Mouse (Mus musculus): ENCODE measurements at regions not wholly inside any gene's neighbourhood (a gene's known extent, or its start where the extent isn't known, plus 50 kb on each side); places are given as distances from the start of the nearest gene placed in this dataset.

GRCm38 (mm10) chr1:41131410-41131809, 326.0 kb downstream of the Tmem182 start:
- ATAC-seq (ENCODE audit: low FRiP score), result no peak
- no peaks in the 10 kb centered on the region for H3K27me3 ChIP-seq
- no peaks in the 10 kb centered on the region for H3K9me3 ChIP-seq (replicated peaks)
- 0 out of 2 replicates have a peak overlapping the region, but pooled peaks have one; percentile 13 for H3K4me2 ChIP-seq (replicated peaks)
- peaks cover 13% of the 10 kb centered on the region for H3K4me1 ChIP-seq
- no peak overlapping the region for H3K9ac ChIP-seq
- H3K36me3 ChIP-seq, result no peaks in the 10 kb centered on the region
- H3K27ac ChIP-seq, result no peak overlapping the region
- WGBS, result 5% methylated on average over 9 of the region's 9 CpGs
- H3K4me3 ChIP-seq, result no peak overlapping the region

DNA sequence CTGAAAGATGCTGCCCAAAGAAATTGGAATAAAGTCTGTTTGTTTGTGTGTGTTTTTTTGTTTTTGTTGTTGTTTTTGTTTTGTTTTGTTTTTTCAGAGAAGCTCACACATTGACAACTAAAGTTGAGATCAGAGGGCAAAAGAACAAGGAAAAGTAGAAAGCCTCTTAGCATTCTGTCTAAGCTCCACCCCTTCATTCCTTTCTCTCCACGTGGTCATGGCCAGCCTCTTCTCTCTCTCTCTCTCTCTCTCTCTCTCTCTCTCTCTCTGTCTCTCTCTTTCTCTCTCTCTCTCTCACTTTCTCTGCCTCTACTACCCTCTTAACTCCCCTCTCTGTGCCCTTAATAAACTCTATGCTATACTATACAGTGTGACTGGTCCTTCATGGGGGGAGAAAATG, 327.7 kb downstream of the Tmem182 start:
- Histone ChIP-seq H3K27ac (no peak overlapping the region), H3K9me3 (replicated peaks) (no peaks in the 10 kb centered on the region), H3K27me3 (no peaks in the 10 kb centered on the region), H3K4me3 (no peak overlapping the region), H3K36me3 (no peaks in the 10 kb centered on the region), H3K4me2 (replicated peaks) (no peak overlapping the region), H3K4me1 (peaks cover 13% of the 10 kb centered on the region), H3K9ac (no peak overlapping the region)
- 18% methylated on average over 1 of the region's 1 CpGs for WGBS
- no peak for ATAC-seq (ENCODE audit: low FRiP score)

- WGBS, result 72% methylated on average over 8 of the region's 8 CpGs
- H3K36me3 ChIP-seq, result no peaks in the 10 kb centered on the region
These were observed 328.5 kb downstream of the Tmem182 start for GRCm38 (mm10) chr1:41133946-41134345.

GRCm38 (mm10) chr1:41139725-41140124, 334.3 kb downstream of the Tmem182 start:
- Histone ChIP-seq H3K36me3 (no peaks in the 10 kb centered on the region), H3K4me1 (peaks cover 6% of the 10 kb centered on the region; the same call in 1 of the 2 replicates), H3K27ac (no peak overlapping the region), H3K9me3 (replicated peaks) (no peaks in the 10 kb centered on the region), H3K9ac (no peak overlapping the region), H3K4me2 (replicated peaks) (no peak overlapping the region), H3K4me3 (no peak overlapping the region), H3K27me3 (no peaks in the 10 kb centered on the region)
- no peak for ATAC-seq (ENCODE audit: low FRiP score)
- 81% methylated on average over 2 of the region's 2 CpGs for WGBS

More at GRCm38 (mm10) chr1:41133946-41134345, 328.5 kb downstream of the Tmem182 start:
- ATAC-seq (ENCODE audit: low FRiP score), result no peak
- H3K27ac ChIP-seq, result no peak overlapping the region
- H3K4me3 ChIP-seq, result no peak overlapping the region
- no peak overlapping the region for H3K9ac ChIP-seq
- H3K4me1 ChIP-seq, result peaks cover 5% of the 10 kb centered on the region
- H3K4me2 ChIP-seq (replicated peaks), result no peak overlapping the region
- no peaks in the 10 kb centered on the region for H3K9me3 ChIP-seq (replicated peaks)
- no peaks in the 10 kb centered on the region for H3K27me3 ChIP-seq

DNA sequence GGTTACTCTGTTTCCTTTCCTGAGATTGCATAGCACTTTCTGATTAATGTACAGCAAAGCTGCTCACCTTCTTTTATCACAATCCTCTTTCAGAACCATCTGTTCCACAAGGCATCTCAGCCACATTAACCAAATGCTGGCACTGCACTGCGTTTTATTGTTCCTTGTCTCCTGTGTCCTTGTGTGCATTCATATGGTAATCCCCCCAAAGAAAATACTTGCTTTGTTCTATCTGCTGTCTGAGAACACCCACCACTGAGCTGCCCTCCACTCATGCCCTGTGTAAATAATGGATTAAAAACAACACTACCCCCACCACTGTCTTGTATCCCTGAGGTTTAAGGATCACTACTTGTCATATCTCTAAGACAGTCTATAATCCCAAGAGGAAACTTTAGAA, 335.1 kb downstream of the Tmem182 start:
- H3K27ac ChIP-seq, result 0 out of 2 replicates have a peak overlapping the region, but pooled peaks have one; percentile 48

DNA sequence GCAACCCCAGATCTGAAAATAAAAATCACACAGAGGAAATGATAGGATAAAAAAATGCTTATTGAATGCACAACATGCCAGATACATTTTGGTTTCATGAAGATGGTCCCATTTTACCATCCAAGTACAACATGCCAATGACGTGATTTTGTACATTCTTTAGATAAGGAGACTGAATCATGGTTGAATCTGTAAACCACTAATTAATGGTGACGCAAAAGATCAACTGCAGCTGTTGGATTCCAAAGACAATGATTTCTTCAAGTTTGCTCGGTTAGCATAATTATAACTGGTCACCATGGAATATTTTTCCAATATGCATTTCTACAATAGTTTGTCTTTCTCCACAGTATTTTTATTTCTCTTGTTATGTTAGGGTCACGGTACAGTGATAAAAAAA, 336.6 kb downstream of the Tmem182 start:
- no peak for ATAC-seq (ENCODE audit: low FRiP score)
- H3K4me3 ChIP-seq, result no peak overlapping the region
- H3K36me3 ChIP-seq, result no peaks in the 10 kb centered on the region
- H3K4me1 ChIP-seq, result peaks cover 6% of the 10 kb centered on the region; the same call in 1 of the 2 replicates
- H3K9me3 ChIP-seq (replicated peaks), result no peaks in the 10 kb centered on the region
- H3K9ac ChIP-seq, result no peak overlapping the region
- no peaks in the 10 kb centered on the region for H3K27me3 ChIP-seq
- no peak overlapping the region for H3K4me2 ChIP-seq (replicated peaks)
- WGBS, result 89% methylated on average over 4 of the region's 4 CpGs
- H3K27ac ChIP-seq, result no peak overlapping the region

More for the DNA sequence above, 335.1 kb downstream of the Tmem182 start:
- Histone ChIP-seq H3K36me3 (no peaks in the 10 kb centered on the region), H3K4me2 (replicated peaks) (no peak overlapping the region), H3K27me3 (no peaks in the 10 kb centered on the region), H3K4me3 (no peak overlapping the region), H3K9ac (no peak overlapping the region), H3K4me1 (peaks cover 6% of the 10 kb centered on the region; the same call in 1 of the 2 replicates), H3K9me3 (replicated peaks) (no peaks in the 10 kb centered on the region)
- ATAC-seq (ENCODE audit: low FRiP score), result peak; percentile 92
- 14% methylated on average over 1 of the region's 1 CpGs for WGBS

GRCm38 (mm10) chr1:41152516-41152915, 347.1 kb downstream of the Tmem182 start:
- Histone ChIP-seq H3K4me1 (peaks cover 24% of the 10 kb centered on the region), H3K27ac (no peak overlapping the region), H3K9ac (no peak overlapping the region), H3K36me3 (no peaks in the 10 kb centered on the region), H3K4me2 (replicated peaks) (no peak overlapping the region), H3K9me3 (replicated peaks) (no peaks in the 10 kb centered on the region), H3K27me3 (no peaks in the 10 kb centered on the region), H3K4me3 (no peak overlapping the region)
- 49% methylated on average over 1 of the region's 1 CpGs for WGBS
- no peak for ATAC-seq (ENCODE audit: low FRiP score)

DNA sequence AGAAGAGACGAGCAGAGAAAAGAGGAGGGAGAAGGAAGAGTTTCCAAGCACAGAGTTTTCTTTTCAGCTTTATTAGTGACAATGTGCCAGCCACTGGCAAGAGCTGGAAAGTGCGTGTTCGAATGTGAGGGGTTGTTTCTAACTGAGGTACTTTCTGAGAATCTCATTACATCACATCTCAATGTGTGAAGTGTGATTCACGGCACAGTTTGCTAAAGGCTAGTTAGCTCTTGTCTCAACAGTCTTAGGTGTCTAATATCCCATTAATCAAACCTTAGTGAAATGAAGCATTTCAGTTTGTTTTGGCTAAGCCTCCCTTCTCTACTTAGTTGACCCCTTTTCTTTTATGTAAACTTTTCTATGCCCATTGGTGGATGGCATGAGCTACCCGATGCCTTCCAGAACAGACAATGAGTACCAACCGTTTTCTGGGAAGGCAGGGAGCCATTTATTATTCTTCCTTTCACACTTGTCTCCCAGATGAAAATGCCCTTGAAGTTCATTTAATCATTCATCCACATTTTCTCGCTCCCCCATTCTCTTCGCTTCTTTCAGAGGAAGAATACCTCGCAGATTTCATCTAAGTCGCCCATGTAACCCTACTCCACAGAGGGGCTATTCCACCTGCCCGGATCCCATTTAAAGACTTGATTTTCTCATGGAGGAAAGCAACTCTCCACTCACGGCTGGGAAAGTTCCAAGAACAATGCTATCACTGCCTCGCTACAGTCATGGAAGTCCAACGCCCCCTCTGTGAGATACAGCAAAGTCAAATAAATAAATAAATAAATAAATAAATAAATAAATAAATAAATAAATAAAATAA, 348.0 kb downstream of the Tmem182 start:
- ATAC-seq (ENCODE audit: low FRiP score), result 0 out of 2 replicates have a peak, but pooled peaks have one; percentile 8
- Histone ChIP-seq H3K9ac (no peak overlapping the region), H3K4me2 (replicated peaks) (no peak overlapping the region), H3K9me3 (replicated peaks) (no peaks in the 10 kb centered on the region), H3K27me3 (no peaks in the 10 kb centered on the region), H3K36me3 (no peaks in the 10 kb centered on the region), H3K4me1 (peaks cover 33% of the 10 kb centered on the region), H3K27ac (peak overlapping the region; percentile 12; the same call in 1 of the 2 replicates), H3K4me3 (no peak overlapping the region)
- 44% methylated on average over 14 of the region's 14 CpGs for WGBS

DNA sequence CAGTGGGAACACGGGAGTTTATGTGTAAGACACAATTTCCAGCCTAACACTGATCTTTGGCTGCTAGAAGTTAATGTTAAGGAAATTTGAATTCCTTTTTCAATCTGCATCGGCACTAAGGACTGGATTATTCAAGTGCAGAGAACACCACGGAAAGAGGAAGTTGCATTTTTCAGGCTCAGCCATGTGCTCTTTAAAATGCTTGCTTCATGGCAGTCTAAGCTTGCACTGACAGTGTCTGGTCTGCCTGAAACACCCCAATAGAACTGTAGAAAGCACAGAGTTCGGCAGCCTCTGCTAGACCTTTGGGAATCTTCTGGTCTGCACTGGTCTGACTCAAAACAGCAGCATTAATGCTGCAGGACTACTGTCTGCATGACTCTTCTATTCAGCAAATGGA, 348.8 kb downstream of the Tmem182 start:
- no peak overlapping the region for H3K4me3 ChIP-seq
- no peak overlapping the region for H3K4me2 ChIP-seq (replicated peaks)
- ATAC-seq (ENCODE audit: low FRiP score), result no peak
- no peaks in the 10 kb centered on the region for H3K27me3 ChIP-seq
- H3K9ac ChIP-seq, result no peak overlapping the region
- H3K4me1 ChIP-seq, result peaks cover 36% of the 10 kb centered on the region
- no peaks in the 10 kb centered on the region for H3K36me3 ChIP-seq
- WGBS, result 62% methylated on average over 4 of the region's 4 CpGs
- no peaks in the 10 kb centered on the region for H3K9me3 ChIP-seq (replicated peaks)
- H3K27ac ChIP-seq, result 0 out of 2 replicates have a peak overlapping the region, but pooled peaks have one; percentile 17

GRCm38 (mm10) chr1:41156946-41157345, 351.5 kb downstream of the Tmem182 start:
- Histone ChIP-seq H3K27ac (peak overlapping the region; percentile 74), H3K36me3 (no peaks in the 10 kb centered on the region), H3K4me2 (replicated peaks) (peak overlapping the region; percentile 38; the same call in 1 of the 2 replicates), H3K9ac (no peak overlapping the region), H3K27me3 (no peaks in the 10 kb centered on the region), H3K4me3 (no peak overlapping the region), H3K9me3 (replicated peaks) (no peaks in the 10 kb centered on the region), H3K4me1 (peaks cover 36% of the 10 kb centered on the region)
- WGBS, result 51% methylated on average over 10 of the region's 10 CpGs
- peak; percentile 17; the same call in 1 of the 2 replicates for ATAC-seq (ENCODE audit: low FRiP score)

DNA sequence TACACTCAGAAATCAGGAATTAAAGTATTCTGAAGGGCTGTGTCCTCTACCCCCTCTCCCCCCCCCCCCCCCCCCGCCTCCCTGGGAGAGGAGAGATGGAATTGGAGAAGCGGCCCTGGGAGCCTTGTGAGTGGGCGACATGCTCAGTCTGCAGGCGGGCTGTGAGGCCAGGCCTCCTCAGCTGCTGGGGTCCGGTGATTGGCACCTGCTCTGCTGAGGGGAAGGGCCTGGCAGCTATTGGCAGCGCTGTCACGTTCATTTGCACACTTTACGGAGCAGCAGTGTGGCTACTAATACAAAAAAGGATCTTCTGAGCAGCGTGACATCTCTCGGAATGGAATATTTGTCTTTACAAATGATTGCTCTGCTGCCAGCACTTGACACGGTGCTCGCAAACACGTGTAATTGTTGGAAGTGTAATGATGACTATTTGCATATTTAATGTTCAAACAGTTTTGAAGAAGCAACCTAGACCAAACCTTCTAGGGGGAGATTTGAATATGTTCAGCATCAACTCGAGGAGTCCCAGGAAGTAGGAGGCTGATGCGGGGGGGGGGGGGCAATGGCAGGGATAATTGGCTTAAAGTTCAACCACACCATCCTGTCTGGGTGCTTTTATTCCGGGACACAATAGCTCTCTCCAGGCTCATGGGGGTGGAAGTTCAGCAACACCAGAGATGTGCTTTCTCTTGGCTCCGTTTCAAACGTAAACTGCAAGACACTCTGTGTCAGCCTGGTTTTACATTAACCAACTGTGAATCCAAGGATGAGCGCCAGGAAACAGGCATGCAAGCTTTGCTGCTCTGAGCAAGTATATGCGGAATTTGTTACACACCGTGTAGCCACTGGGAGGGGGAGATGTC, 352.5 kb downstream of the Tmem182 start:
- peak overlapping the region; percentile 38 for H3K4me2 ChIP-seq (replicated peaks)
- H3K4me3 ChIP-seq, result no peak overlapping the region
- no peaks in the 10 kb centered on the region for H3K27me3 ChIP-seq
- H3K4me1 ChIP-seq, result peaks cover 36% of the 10 kb centered on the region
- no peaks in the 10 kb centered on the region for H3K9me3 ChIP-seq (replicated peaks)
- no peak overlapping the region for H3K9ac ChIP-seq
- peak; percentile 92 for ATAC-seq (ENCODE audit: low FRiP score)
- 30% methylated on average over 20 of the region's 21 CpGs for WGBS
- H3K36me3 ChIP-seq, result no peaks in the 10 kb centered on the region
- peak overlapping the region; percentile 74 for H3K27ac ChIP-seq

All from hindbrain, embryonic 12.5 days (tissue).